Mouse (Mus musculus): ENCODE results near the gene Col27a1. TPM values are rescaled to one million over a fixed set of nuclear protein-coding genes. Genes with fewer than 3 reads are reported as not detected.
A peak's percentile ranks its signal among the peaks of the same experiment; 100 is the strongest.

Gene Col27a1
- total and polyA plus RNA-seq, 3 experiments, result 0.86 to 3.8 (median 1.8) TPM

- Histone ChIP-seq H3K9ac (ENCODE audit: low read depth, low read length) (no peak within 1 kb of the TSS), H3K4me3 (no peak within 1 kb of the TSS), H3K27me3 (ENCODE audit: control insufficient read depth, insufficient read depth, low read length) (no peaks in the 10 kb centered on the region; the same call in 1 of the 2 replicates), H3K36me3 (ENCODE audit: control insufficient read depth, insufficient read depth, low read length) (no peaks in the 10 kb centered on the region), H3K4me1 (ENCODE audit: control insufficient read depth, insufficient read depth, low read length) (no peaks in the 10 kb centered on the region), H3K27ac (no peak within 1 kb of the TSS), H3K79me2 (replicated peaks; ENCODE audit: control insufficient read depth, insufficient read depth, low read length) (no peaks in the 10 kb centered on the region)
- 72% methylated on average over 4 of the region's 4 CpGs for WGBS
- TF ChIP-seq POLR2A (IDR thresholded peaks at IDR 0.05; ENCODE audit: insufficient read depth, low read depth, low read length) (no peak), CTCF (IDR thresholded peaks at IDR 0.05) (no peak), EP300 (IDR thresholded peaks at IDR 0.05; ENCODE audit: insufficient read depth, low read depth, low read length) (no peak)
- no peak for DNase-seq
- intact Hi-C loops (cut with DNase I), result no loop called here
Measured at GRCm38 (mm10) chr4:63171969-63172685, 41.7 kb upstream of the Col27a1 start, which contains the start of gene Kif12. Gene Kif12 (minus strand): TSS chr4:63172131.

- Histone ChIP-seq H3K4me3 (no peak overlapping the region), H3K27ac (no peak overlapping the region), H3K9ac (ENCODE audit: low read depth, low read length) (no peak overlapping the region), H3K27me3 (ENCODE audit: control insufficient read depth, insufficient read depth, low read length) (no peaks in the 10 kb centered on the region), H3K79me2 (replicated peaks; ENCODE audit: control insufficient read depth, insufficient read depth, low read length) (no peaks in the 10 kb centered on the region), H3K4me1 (ENCODE audit: control insufficient read depth, insufficient read depth, low read length) (no peaks in the 10 kb centered on the region), H3K36me3 (ENCODE audit: control insufficient read depth, insufficient read depth, low read length) (no peaks in the 10 kb centered on the region)
- peak; percentile 54 to 63 for DNase-seq
- 11% methylated on average over 5 of the region's 5 CpGs for WGBS
- TF ChIP-seq EP300 (IDR thresholded peaks at IDR 0.05; ENCODE audit: insufficient read depth, low read depth, low read length), result 0 out of 2 replicates have a peak, but pooled peaks have one; percentile 51
- peak; percentile 85 for TF ChIP-seq CTCF (IDR thresholded peaks at IDR 0.05)
- TF ChIP-seq POLR2A (IDR thresholded peaks at IDR 0.05; ENCODE audit: insufficient read depth, low read depth, low read length), result no peak
- intact Hi-C loops (cut with DNase I), result loop anchor here (1.0 kb wide), 1 partner anchor 138 kb away; no protein-coding TSS in a partner anchor
Measured at GRCm38 (mm10) chr4:63181556-63181955, 32.2 kb upstream of the Col27a1 start.

- DNase-seq, result peak in 1 of 2 experiments; percentile 13
- Histone ChIP-seq H3K9ac (ENCODE audit: low read depth, low read length) (no peak overlapping the region), H3K27ac (no peak overlapping the region), H3K4me3 (no peak overlapping the region), H3K79me2 (replicated peaks; ENCODE audit: control insufficient read depth, insufficient read depth, low read length) (no peaks in the 10 kb centered on the region), H3K36me3 (ENCODE audit: control insufficient read depth, insufficient read depth, low read length) (no peaks in the 10 kb centered on the region), H3K27me3 (ENCODE audit: control insufficient read depth, insufficient read depth, low read length) (no peaks in the 10 kb centered on the region), H3K4me1 (ENCODE audit: control insufficient read depth, insufficient read depth, low read length) (no peaks in the 10 kb centered on the region)
- no peak for TF ChIP-seq EP300 (IDR thresholded peaks at IDR 0.05; ENCODE audit: insufficient read depth, low read depth, low read length)
- no peak for TF ChIP-seq CTCF (IDR thresholded peaks at IDR 0.05)
- TF ChIP-seq POLR2A (IDR thresholded peaks at IDR 0.05; ENCODE audit: insufficient read depth, low read depth, low read length), result no peak
- 42% methylated on average over 21 of the region's 21 CpGs for WGBS
- intact Hi-C loops (cut with DNase I), result no loop called here
Measured at GRCm38 (mm10) chr4:63186281-63186870, 27.4 kb upstream of the Col27a1 start.

GRCm38 (mm10) chr4:63191641-63192040, 22.2 kb upstream of the Col27a1 start:
- Histone ChIP-seq H3K27me3 (ENCODE audit: control insufficient read depth, insufficient read depth, low read length) (no peaks in the 10 kb centered on the region), H3K36me3 (ENCODE audit: control insufficient read depth, insufficient read depth, low read length) (no peaks in the 10 kb centered on the region), H3K27ac (no peak overlapping the region), H3K9ac (ENCODE audit: low read depth, low read length) (no peak overlapping the region), H3K79me2 (replicated peaks; ENCODE audit: control insufficient read depth, insufficient read depth, low read length) (no peaks in the 10 kb centered on the region), H3K4me3 (no peak overlapping the region), H3K4me1 (ENCODE audit: control insufficient read depth, insufficient read depth, low read length) (no peaks in the 10 kb centered on the region)
- 72% methylated on average over 5 of the region's 5 CpGs for WGBS
- intact Hi-C loops (cut with DNase I), result loop anchor here (5.0 kb wide), 1 partner anchor 39 kb away; the partner anchor contains the start of gene Ambp
- TF ChIP-seq EP300 (IDR thresholded peaks at IDR 0.05; ENCODE audit: insufficient read depth, low read depth, low read length) (no peak), CTCF (IDR thresholded peaks at IDR 0.05) (no peak), POLR2A (IDR thresholded peaks at IDR 0.05; ENCODE audit: insufficient read depth, low read depth, low read length) (no peak)
- DNase-seq, result no peak

- Histone ChIP-seq H3K36me3 (ENCODE audit: control insufficient read depth, insufficient read depth, low read length) (no peaks in the 10 kb centered on the region), H3K27ac (no peak overlapping the region), H3K4me3 (no peak overlapping the region), H3K79me2 (replicated peaks; ENCODE audit: control insufficient read depth, insufficient read depth, low read length) (no peaks in the 10 kb centered on the region), H3K27me3 (ENCODE audit: control insufficient read depth, insufficient read depth, low read length) (no peaks in the 10 kb centered on the region), H3K4me1 (ENCODE audit: control insufficient read depth, insufficient read depth, low read length) (no peaks in the 10 kb centered on the region), H3K9ac (ENCODE audit: low read depth, low read length) (no peak overlapping the region)
- 82% methylated on average over 2 of the region's 2 CpGs for WGBS
- intact Hi-C loops (cut with DNase I), result loop anchor here (5.0 kb wide), 1 partner anchor 42 kb away; the partner anchor contains the start of gene Ambp
- no peak for DNase-seq
- TF ChIP-seq EP300 (IDR thresholded peaks at IDR 0.05; ENCODE audit: insufficient read depth, low read depth, low read length) (no peak), CTCF (IDR thresholded peaks at IDR 0.05) (no peak), POLR2A (IDR thresholded peaks at IDR 0.05; ENCODE audit: insufficient read depth, low read depth, low read length) (no peak)
Measured at GRCm38 (mm10) chr4:63194366-63194765, 19.4 kb upstream of the Col27a1 start.

- Histone ChIP-seq H3K9ac (ENCODE audit: low read depth, low read length) (no peak overlapping the region), H3K4me1 (ENCODE audit: control insufficient read depth, insufficient read depth, low read length) (no peaks in the 10 kb centered on the region), H3K27me3 (ENCODE audit: control insufficient read depth, insufficient read depth, low read length) (no peaks in the 10 kb centered on the region), H3K4me3 (no peak overlapping the region), H3K27ac (no peak overlapping the region), H3K79me2 (replicated peaks; ENCODE audit: control insufficient read depth, insufficient read depth, low read length) (no peaks in the 10 kb centered on the region), H3K36me3 (ENCODE audit: control insufficient read depth, insufficient read depth, low read length) (no peaks in the 10 kb centered on the region)
- 66% methylated on average over 5 of the region's 5 CpGs for WGBS
- peak in 1 of 2 experiments; percentile 23 for DNase-seq
- intact Hi-C loops (cut with DNase I), result no loop called here
- no peak for TF ChIP-seq EP300 (IDR thresholded peaks at IDR 0.05; ENCODE audit: insufficient read depth, low read depth, low read length)
- no peak for TF ChIP-seq POLR2A (IDR thresholded peaks at IDR 0.05; ENCODE audit: insufficient read depth, low read depth, low read length)
- TF ChIP-seq CTCF (IDR thresholded peaks at IDR 0.05), result no peak
Measured at GRCm38 (mm10) chr4:63199366-63199765, 14.4 kb upstream of the Col27a1 start.
